Mouse (Mus musculus): ENCODE data around the gene Elovl2. TPM values are rescaled to one million over a fixed set of nuclear protein-coding genes. Genes with fewer than 3 reads are reported as not detected.

The Elovl2 gene
- total and polyA plus RNA-seq, 3 experiments = not detected

DNA sequence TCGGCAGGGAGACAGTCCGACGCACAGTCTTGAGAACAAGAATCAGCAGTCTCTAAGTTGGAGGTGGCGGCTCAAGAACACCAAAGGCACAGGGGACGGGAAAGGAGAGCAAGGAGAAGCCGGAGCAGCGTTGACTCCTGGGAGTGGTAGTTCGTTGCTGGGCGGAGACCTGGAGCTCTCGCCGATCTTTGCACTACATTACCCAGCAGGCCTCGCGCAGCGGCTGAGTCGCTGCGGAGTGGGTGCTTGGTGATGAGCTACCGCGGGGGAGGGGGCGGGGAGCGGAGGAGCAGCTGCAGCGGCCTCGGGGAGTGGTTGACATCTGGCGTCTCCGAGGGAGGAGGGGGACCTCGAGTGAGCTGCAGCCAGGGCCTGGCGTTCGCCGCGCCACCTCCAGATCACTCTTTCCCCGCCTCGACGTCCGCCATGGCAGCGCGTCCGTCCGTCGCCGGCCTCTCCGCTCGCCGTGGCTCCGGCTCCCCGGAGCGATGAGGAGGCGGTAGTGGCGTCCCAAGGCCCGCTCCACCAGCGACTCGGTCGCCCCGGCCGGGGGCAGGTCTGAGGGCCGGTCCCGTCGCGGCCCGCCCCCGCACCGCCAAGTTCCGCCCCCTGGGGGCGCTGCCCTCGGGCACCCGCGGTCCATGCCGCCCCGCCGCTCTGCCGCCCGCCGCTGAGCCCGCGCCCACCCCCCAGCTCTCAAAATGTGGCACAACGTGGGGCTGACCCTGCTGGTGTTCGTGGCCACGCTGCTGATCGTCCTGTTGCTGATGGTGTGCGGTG lies 29.5 kb upstream of the Elovl2 start, which contains the start of gene Smim13 (continued):
- 0 out of 2 replicates have a peak, but pooled peaks have one; percentile 4 for TF ChIP-seq GABPA (IDR thresholded peaks at IDR 0.05; ENCODE audit: low read depth, low read length)
- no peak for TF ChIP-seq EP300 (IDR thresholded peaks at IDR 0.05; ENCODE audit: low read depth in 1 of 2, low read length in 2 of 2)
- 0 out of 2 replicates have a peak, but pooled peaks have one; percentile 29 for TF ChIP-seq POLR2AphosphoS2 (IDR thresholded peaks at IDR 0.05; ENCODE audit: low read length)
- peak; percentile 57; the same call in 1 of the 2 replicates for TF ChIP-seq ELF1 (IDR thresholded peaks at IDR 0.05; ENCODE audit: low read depth, low read length)

DNA sequence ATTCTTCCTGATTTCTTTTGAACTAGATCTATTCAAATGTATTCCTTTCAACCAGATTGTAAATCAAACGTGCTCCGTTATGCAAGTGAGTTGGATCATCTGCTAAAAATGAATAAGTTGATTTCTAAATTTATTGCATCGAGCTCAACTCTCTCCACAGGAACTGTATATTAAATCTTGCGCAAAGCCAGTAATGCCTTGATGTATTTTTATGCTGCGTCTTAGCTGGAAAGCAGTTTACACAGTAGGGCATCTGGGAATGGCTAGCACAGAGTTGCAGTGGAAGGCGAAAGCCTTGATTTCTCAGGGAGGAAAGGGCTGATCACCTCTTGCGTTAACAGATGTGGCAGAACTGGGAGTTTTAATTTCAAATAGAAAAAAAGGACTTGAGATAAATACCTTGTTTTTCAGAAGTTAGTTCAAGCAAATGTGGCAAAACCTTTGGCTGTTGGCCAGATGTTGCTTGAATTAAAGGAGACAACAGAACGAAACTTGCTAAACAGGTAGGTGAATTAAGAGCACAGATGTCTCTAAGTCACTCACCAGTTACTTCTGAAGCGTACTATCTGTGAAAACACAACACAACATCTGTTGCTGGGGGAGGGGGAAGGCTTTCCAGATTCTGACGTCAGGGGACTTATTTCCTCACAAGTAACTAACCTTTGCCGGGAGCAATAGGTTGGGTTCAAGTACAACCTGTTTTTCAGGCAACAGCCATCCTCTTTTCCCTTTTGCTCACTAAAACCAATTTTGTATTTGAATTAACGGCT lies 28.7 kb upstream of the Elovl2 start:
- Histone ChIP-seq H3K9ac (ENCODE audit: control insufficient read depth, low read depth, low read length, poor library complexity, severe bottlenecking) (peak overlapping the region; percentile 83), H3K4me1 (ENCODE audit: control insufficient read depth in 1 of 2, insufficient read depth in 2 of 2, low read length in 2 of 2) (peaks cover 0 to 8% of the 10 kb centered on the region in 2 experiments; a peak in 1 of 4 replicates), H3K79me2 (ENCODE audit: control insufficient read depth, insufficient read depth, low read length, poor library complexity) (peaks cover 15% of the 10 kb centered on the region), H3K4me3 (ENCODE audit: control insufficient read depth in 1 of 2, insufficient read depth in 1 of 2, low read depth in 2 of 2, low read length in 2 of 2) (peak overlapping the region; percentile 86 to 88), H3K27ac (ENCODE audit: control insufficient read depth, low read depth, low read length) (peak overlapping the region; percentile 94), H3K9me3 (replicated peaks; ENCODE audit: insufficient read depth, low read length) (no peaks in the 10 kb centered on the region), H3K27me3 (ENCODE audit: control insufficient read depth in 1 of 2, insufficient read depth in 2 of 2, low read length in 2 of 2) (no peaks in the 10 kb centered on the region), H3K36me3 (ENCODE audit: control insufficient read depth in 1 of 2, insufficient read depth in 2 of 2, low read length in 2 of 2) (peaks cover 0 to 7% of the 10 kb centered on the region in 2 experiments; a peak in 3 of 4 replicates)
- DNase-seq (ENCODE audit: low read depth, low spot score) = peak; percentile 92
- TF ChIP-seq ZMIZ1 (IDR thresholded peaks at IDR 0.05; ENCODE audit: low read depth, low read length) (no peak; the same call in 1 of the 2 replicates), CTCF (IDR thresholded peaks at IDR 0.05 in 2 of 3, conservative IDR thresholded peaks at IDR 0.05 in 1 of 3; ENCODE audit: control insufficient read depth in 1 of 3, insufficient read depth in 1 of 3, low read depth in 2 of 3, low read length in 3 of 3, poor library complexity in 1 of 3, severe bottlenecking in 1 of 3) (no peak), RAD21 (IDR thresholded peaks at IDR 0.05; ENCODE audit: low read depth, low read length) (no peak), HCFC1 (IDR thresholded peaks at IDR 0.05; ENCODE audit: low read depth, low read length) (no peak), POLR2AphosphoS5 (IDR thresholded peaks at IDR 0.05; ENCODE audit: borderline replicate concordance, low read depth, low read length) (no peak), TCF12 (IDR thresholded peaks at IDR 0.05; ENCODE audit: low read depth, low read length) (peak; percentile 54; the same call in 1 of the 2 replicates), TBP (IDR thresholded peaks at IDR 0.05; ENCODE audit: low read depth, low read length) (no peak), EP300 (IDR thresholded peaks at IDR 0.05; ENCODE audit: low read depth in 1 of 2, low read length in 2 of 2) (peak; percentile 38 to 51; a peak in 3 of 4 replicates), SIN3A (IDR thresholded peaks at IDR 0.05; ENCODE audit: low read length) (peak; percentile 54; the same call in 1 of the 2 replicates), MAFK (IDR thresholded peaks at IDR 0.05; ENCODE audit: borderline replicate concordance, low read depth, low read length) (no peak), NRF1 (IDR thresholded peaks at IDR 0.05; ENCODE audit: insufficient read depth, low read depth, low read length, poor library complexity, severe bottlenecking) (no peak), ELF1 (IDR thresholded peaks at IDR 0.05; ENCODE audit: low read depth, low read length) (no peak), GATA1 (IDR thresholded peaks at IDR 0.05; ENCODE audit: low read depth, low read length) (peak; percentile 51; the same call in 1 of the 2 replicates), RCOR1 (IDR thresholded peaks at IDR 0.05; ENCODE audit: low read depth, low read length) (0 out of 2 replicates have a peak, but pooled peaks have one; percentile 6), ETS1 (IDR thresholded peaks at IDR 0.05; ENCODE audit: low read depth, low read length) (peak; percentile 82; the same call in 1 of the 2 replicates), MYB (IDR thresholded peaks at IDR 0.05; ENCODE audit: low read depth, low read length) (no peak), CHD2 (IDR thresholded peaks at IDR 0.05; ENCODE audit: low read length) (no peak; the same call in 1 of the 2 replicates), MEF2A (IDR thresholded peaks at IDR 0.05; ENCODE audit: extremely low read depth, insufficient replicate concordance, low read depth, low read length, poor library complexity, severe bottlenecking) (no peak), E2F4 (IDR thresholded peaks at IDR 0.05; ENCODE audit: borderline replicate concordance, low read depth, low read length) (no peak), MAZ (IDR thresholded peaks at IDR 0.05; ENCODE audit: low read depth, low read length) (no peak), MYC (IDR thresholded peaks at IDR 0.05; ENCODE audit: low read depth, low read length) (peak; percentile 24; the same call in 1 of the 2 replicates), ZC3H11A (IDR thresholded peaks at IDR 0.05; ENCODE audit: low read depth, low read length) (no peak), MXI1 (IDR thresholded peaks at IDR 0.05; ENCODE audit: low read depth, low read length) (peak; percentile 1; the same call in 1 of the 2 replicates), CHD1 (IDR thresholded peaks at IDR 0.05; ENCODE audit: low read depth, low read length) (no peak), GABPA (IDR thresholded peaks at IDR 0.05; ENCODE audit: low read depth, low read length) (peak; percentile 15; the same call in 1 of the 2 replicates), POLR2A (IDR thresholded peaks at IDR 0.05; ENCODE audit: control insufficient read depth in 1 of 2, insufficient read depth in 1 of 2, low read depth in 1 of 2, low read length in 2 of 2, poor library complexity in 1 of 2) (no peak), MAX (IDR thresholded peaks at IDR 0.05; ENCODE audit: low read length) (no peak), ZKSCAN1 (IDR thresholded peaks at IDR 0.05; ENCODE audit: low read depth, low read length) (no peak), BHLHE40 (IDR thresholded peaks at IDR 0.05; ENCODE audit: borderline replicate concordance, low read depth, low read length) (0 out of 2 replicates have a peak, but pooled peaks have one; percentile 7)
